Mouse (Mus musculus): ENCODE results near the gene Lef1.

Gene Lef1

DNA sequence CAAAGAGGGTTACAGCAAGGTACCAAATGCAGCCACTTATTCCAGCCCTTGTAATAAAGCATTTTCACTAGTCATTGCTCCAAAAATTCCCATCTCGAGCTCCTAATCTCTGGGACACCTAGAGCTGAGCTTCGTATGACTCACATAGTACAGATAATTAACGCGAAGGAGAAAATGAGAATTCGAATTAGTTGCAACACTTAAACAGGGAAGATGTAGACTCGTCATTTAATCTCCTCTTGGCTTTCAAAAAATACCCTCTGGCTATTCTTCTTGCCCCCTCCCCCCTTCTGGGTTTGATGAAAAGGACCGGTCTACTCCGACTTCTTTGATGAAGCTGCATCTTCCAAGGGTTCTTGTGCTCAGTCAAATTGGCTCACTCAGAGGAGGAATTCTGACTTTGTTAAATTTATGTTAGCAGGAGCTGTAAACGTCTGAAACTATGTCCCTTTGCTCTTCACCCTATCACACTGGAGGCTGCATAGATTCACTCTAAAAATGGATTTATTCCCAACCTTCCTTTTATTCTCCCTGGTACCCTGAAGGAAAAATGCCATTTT is 2.1 kb upstream of the Lef1 start:
- no peak for DNase-seq

DNA sequence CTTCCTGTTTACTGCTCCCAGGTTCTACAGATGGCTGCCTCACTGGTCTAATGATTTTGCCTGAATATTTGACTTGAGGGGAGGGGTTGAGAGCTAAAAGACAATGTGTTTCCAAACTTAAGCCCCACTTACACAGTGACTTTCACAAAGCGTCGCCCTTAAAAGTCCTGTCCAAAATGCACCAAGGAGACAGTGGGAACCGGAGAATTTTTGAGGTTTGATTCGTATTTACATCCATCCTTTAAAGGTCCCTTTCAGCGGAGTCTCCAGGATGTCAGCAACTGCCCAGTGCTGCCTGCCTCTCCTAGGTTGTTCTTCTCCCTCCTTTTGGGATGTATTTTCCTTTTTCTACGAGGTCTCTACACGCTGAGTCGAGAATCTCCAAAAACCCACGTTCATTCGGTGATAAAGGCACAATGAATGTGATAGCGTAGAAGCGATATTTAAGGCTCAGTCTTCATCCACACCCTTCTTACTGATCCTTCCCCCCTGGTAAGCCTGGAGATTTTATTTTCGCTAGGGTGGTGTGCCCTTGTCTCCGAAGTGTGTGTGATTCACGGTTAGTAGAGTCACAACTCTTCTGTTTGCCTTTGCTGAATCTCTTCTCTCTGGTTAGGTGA is 1.1 kb upstream of the Lef1 start:
- DNase-seq: no peak

DNA sequence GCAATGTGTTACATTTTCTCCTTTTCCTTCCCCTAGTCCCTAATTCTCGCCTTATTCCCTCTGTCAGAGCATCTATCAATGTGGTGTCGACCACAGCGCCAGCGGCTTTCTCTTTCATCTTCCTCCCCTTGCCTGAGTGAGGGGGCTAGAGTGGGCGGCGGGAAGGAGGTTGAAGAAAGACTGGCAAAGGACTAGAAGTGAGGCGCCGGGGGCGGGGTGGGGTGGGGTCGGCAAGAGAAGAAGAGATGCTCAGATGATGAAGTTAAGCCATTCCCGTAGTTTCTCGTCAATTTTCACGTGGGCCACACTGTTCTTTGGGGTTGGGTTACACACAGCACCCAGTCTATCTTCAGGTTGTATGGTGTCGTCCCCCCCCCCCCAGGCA is 593 bp upstream of the Lef1 start:
- no peak for DNase-seq

DNA sequence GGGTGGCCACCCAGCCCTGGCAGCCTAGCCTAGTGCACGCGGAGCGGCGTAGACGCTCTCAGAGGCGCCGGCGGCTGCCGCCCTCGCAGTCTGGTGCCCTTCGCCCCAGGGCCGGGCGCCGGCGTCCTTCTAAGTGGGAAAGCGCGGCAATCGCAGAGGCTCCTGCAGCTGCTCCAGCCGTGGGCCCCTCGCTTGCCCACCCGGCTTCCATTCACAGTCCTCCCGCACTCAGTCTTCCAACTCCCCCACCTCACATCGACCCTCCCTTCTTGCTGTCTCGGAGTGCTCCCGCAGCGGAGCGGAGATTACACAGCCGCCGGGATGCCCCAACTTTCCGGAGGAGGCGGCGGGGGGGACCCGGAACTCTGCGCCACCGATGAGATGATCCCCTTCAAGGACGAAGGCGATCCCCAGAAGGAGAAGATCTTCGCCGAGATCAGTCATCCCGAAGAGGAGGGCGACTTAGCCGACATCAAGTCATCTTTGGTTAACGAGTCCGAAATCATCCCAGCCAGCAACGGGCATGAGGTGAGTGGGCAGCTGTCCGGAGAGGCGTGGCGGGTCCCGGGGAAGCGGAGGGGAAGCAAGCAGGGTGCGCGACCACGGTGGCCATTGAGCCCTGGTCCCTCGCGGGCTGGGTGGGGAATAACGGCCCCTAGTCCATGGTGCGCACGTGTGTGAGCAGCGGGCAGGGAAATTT is 1.0 kb downstream of the Lef1 start:
- DNase-seq: no peak

DNA sequence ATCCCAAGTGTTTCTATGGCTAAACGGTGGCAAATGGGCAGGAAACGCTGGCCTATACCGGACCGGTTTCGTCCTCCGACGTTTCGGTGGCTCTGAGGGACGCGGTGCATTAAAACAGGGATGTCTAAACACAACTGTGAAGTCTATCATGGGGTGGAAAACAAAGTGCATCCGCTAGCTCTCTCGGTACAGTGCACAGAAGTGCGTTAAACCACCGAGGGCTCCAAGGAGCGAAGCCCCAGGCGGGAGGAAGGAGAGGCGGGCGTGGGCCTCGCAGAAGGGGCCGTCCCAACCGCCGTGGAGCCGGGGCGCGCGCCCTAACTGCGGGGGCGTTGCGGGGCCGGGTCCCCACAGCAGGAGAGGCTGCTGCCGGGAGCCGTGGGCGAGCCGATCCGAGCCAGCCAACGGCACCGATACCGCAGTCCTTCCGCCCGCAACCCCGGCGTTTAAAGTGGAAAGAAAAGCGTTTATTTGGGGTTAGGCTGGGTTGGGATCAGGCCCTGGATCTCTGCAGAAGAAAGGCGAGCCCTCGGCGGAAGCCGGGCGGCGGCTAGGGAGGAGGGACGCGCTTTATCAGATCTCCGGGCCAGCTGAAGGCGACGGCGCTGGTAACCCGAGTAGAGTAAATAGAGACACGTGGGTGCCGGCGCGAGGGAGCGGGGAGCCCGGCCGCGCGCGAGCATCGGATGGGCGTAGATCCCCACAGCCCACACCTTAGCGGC is 1.7 kb downstream of the Lef1 start:
- DNase-seq: no peak

DNA sequence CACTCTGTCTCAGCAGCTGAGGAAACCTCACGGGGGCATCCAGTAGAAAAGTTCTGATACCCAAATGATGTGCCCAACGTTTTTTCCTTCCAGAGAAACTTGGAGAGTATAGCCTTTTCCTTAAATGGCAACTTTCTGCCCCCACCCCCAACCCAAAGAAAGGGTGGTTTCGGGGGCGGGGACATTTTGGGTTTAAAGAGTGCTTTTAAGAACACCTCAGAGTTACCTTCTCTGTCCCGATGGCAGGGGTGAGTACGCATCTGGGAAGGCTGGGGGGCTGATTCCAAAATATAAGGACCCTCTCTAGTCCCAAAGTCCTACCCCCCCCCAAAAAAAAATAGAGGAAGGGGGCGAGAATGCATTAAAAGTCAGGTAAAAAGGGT is 2.3 kb downstream of the Lef1 start:
- DNase-seq: no peak

DNA sequence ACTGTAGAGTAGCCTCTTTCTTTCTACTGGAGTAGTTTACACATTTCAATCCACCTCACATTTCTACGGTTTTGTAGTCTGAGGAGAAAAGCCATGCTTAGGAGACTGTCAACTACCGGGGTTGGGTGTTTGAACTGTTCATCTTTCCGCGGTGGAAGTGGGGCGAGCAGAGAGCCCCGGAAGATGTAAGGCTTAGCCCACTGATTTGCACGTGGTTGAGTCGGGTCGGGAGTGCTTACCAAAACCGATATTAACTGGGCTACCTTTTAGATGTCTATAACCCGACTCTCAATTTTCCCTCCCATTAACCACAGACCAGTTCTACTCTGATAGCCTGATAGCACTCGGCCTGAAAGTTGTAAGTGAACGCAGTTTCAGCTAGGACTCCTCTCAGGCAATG is 2.8 kb downstream of the Lef1 start:
- no peak for DNase-seq

DNA sequence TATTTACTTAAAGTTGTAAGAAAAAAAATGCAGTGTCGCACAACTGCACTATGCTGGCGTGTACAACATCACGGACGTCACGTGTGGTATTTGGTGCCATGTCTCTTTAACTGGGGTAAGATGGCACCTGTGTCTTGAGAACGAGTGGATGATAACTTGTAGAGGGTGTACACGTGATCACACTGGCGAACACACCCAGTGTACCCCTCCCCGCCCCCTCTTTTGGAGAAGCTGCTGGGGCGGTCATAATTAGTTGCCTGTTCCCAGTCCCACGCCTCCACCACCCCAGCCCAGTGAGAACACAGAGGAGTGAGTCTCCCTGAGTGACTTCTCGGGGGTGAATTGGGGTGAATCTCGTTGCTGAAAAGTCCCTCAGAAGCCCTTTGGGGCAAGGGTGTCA is 5.8 kb downstream of the Lef1 start:
- no peak for DNase-seq

DNA sequence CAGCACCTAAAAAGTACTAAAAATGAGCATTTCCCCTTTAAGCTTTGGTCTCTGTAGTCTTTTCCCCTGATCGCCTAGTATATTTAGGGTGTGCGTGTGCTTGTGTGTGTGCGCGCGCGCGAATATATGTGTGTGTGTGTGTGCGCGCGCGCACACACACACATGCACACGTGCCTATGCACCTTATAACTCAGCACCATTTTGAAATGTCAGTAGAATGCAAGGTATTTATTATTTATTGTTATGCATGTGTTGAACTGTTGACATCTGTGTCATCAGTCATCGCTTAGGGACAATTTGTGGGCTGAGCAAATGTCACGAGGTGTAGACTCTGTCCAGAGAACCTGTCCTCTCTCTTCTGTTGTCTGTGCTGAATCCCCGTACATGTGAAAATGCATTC is 7.1 kb downstream of the Lef1 start:
- no peak for DNase-seq

DNA sequence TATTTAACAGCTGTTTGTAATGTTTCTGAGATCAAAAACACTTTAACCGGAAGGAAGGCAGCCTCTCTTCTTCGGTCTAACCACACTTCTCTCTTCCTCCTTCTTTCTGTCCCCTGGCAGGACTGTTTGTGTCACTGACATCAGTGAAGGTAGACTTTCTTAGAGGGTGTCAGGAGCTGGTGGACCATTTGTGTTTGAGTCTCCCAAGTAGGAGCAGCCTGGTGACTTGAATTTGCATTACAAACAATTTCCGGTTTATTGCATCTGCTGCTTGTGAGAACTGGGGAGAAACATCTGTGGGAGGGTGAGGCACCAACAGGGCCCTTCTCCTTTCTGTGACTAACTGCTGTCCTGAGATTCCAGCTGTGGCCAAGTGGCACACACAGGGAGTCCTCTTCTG is 7.6 kb downstream of the Lef1 start:
- DNase-seq: no peak

DNA sequence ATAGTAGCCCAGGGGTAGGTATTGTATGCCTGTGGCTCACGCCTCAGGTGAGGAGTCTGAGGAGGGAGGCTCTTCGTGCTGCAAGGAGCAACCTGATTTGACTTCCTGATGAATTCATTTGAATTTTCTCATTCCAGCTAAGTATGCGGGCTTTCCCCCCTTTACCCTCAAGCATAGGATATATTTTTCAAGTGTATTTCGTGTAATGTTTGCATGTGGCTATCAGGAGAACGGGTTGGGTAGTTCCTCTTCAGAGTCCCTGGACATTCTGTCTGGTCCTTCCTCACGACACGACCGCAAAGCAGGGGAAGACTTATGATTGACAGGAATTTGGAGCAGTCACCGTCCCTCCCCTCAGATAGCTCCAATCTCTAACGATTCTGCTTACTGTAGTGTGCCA is 9.2 kb downstream of the Lef1 start:
- DNase-seq: no peak

DNA sequence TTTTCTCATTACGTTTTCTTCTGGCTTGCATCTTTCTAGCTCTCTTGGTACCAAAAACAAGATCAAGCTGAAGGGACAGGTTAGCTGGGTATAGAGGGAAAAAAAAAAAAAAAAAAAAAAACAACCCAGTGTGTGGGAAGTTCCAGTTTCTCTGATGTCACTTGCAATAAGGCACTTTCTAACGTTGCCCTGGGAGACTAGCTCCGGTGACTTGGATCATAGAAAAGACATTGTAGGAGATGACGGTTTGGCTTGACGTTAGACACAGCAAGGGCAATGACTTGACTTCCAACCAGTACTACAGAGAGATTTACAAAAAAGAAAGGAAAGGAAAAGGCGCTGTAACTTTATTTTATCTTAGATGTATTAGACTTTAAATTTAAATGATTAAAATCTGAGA is 13.2 kb downstream of the Lef1 start:
- no peak for DNase-seq

DNA sequence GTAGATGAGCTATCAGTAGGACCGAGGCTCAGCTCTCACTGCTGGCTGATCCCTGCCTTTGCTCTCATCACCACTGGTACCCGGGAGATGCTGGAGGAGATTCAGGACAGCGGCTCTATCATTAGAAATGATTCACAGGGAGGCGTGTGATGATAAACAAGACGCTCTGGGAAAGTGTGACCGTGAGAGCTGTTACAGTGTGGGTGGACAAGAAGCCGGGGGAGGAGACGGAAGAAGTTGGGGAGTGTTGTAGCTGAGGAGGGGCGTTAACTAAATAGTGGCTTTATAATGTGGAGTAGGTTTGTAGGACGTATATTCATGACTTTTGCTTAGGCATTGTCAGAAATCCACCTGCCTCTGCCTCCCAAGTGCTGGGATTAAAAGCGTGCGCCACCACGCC is 15.6 kb downstream of the Lef1 start:
- DNase-seq: no peak

DNA sequence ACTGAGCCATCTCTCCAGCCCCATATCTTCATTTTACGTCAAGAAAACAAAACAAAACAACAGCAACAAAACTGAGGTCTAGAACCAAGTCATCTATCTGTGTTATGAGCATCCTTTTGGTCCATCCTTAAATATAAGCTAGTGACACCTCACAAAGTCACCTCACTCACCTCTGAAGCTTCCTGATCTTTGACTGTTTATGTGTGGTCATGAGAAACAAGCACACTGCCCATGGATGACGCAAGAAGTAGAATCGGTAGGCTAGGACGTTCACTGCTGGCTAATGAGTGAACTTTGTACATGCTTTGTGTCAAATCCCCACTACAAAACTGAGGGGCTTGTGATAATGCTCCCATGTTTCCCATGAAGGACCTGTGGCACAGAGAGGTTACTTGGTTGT is 16.2 kb downstream of the Lef1 start:
- DNase-seq: no peak

DNA sequence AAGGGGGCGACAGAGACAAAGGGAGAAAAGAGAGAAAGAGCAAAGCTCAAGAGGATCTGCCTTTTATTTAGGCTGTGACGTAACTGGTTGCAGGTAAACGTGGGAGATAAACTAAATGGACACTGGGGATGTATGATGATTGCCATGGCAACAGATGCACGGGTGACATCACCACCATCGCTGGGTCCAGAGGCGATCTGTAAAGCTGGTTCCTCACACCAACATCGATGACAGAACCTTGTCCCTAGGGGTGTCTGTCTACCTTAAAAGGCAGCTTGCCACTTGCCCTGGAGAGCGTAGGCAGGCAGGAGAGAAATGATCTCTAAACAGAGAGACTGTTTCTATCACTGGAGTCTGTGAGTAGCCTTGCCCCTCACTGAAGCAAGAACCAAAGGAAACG is 23.7 kb downstream of the Lef1 start:
- no peak for DNase-seq

DNA sequence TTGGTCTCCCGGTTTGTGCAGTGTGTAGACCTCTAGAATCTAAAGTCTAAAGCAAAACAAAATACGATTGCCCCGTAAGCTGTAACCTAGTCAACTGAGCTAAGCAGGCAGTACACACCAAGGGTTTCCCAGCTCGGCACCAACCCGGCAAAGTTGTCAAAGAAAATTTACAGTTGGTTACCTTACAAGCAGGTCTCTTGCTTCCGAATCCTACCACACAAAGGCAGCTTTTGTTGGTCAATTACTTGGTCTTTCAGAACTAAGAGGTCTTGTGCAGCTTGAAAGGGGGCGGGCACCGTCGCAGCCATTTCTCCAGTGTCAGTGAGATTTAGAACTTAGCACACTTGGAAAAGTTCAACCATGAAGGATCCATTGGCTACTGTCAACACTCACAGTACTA is 25.2 kb downstream of the Lef1 start:
- no peak for DNase-seq

DNA sequence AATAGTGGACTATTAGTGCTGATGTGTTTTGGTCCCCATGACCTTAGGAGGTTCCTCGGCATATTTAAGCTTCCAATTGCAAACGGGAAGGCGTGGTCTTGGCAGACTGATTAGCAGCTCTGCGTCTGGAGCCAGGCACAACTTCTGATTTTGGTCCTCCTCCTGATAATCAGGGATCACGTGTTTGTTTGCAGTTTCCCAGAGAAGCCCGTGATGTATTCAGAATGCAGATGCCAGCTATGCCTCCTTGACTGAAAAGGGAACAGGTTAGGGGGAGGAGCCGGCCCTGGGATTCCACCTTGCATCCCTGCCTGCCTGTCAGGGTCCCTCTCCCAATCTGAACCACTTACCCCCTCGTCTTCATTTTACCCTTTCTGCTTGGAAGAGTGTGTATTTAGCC is 26.2 kb downstream of the Lef1 start:
- no peak for DNase-seq

DNA sequence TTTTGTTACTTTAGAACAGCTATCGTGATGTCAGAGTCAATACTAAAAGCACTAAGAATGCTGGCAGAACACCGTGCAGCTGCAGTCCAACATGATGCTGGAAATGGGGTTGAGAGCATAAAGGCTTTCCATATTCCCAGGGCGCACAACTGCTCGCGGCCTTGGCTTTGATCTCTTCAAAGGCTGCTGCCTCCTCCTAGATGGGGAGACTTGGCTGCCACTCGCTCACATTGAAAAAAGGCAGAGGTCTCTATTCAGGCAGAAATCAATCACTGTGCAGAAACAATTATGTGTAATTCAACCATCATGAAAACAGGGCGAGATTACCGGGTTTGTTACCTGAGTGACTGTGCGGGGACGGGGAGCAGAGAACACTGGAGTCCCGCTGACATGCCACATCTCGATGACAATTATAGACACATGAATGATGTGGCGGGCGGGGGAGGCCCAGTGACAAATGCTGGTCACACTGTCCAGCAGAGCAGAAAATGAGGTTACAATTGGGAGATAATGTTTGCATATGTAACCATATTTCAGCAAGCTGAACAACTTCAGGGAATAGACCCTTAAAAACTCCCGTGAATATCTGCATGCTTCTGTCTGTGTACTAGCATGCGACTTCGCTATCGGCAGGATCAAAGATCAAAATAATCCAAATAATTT is 27.0 kb downstream of the Lef1 start:
- no peak for DNase-seq

DNA sequence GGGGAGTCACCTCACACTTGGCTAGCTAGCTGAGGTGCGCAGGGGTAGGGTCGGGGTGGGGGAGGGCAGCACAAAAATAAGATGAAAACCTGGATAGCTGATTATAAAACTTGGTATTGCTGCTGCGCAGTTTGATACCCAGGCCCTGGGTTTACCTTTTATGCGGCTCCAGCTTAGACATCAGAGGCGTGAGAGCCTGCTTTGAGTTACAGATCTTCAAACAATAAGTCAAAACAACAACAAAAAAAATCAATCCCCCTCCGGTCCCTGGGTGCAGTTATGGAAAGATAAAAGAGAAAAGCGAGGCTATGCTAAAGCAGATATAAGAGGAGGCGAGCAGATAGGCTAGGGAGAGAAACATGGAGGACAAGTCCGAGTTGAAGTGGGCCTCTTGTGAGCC is 28.0 kb downstream of the Lef1 start:
- DNase-seq: no peak

DNA sequence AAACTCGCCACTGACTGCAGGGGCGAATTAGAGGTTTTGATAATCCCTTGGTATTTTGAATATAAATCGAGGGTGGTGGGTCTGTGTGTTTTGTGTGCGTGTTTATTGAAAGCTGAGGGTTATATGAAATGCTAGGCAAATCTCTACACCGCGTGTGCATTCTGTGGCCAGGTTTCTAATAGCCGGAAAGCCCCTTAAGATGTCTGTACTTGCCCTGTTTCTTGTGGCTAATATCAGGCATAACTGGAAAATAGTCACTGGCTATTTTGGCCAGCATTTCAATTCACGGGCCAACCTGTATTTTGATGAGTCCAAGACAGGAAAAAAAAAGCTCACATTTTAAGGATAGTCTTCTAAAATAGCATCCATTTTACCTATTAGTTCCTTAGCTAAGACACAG is 28.5 kb downstream of the Lef1 start:
- DNase-seq: no peak

DNA sequence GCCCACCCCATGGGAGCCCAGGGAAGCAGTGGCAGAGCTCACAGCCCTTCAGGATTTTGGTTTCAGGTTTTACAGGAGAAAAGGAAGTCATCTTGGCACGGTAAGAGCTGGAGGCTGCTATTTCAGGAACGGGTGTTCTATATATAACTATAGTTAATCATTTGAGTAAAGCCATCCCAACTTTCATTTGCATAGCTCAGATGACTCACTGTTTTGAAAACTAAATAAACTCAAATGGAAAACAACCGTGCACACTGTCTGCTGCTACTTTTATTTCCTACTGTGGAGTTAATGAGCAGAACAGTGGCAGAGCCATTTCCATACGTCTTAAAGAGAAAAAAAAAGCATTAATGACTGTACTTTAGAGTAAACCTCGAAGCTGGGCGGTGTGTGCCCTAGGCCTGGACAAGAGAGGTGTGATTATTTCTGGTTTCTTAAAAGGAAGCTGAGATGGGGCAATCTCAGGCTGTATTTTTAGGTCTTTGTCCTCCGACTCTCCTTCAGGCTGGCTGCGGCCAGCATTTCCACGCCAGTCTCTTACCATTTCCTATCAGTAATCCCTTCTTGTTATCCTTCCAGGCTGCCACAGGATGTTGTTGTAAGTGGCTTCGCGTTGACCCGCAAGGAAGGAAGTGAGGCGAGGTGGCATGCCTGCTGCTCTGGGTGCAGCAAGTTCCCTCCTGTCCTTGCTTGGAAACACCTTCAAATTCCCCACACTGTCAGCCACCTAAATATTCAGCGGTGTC is 29.2 kb downstream of the Lef1 start:
- DNase-seq: no peak

DNA sequence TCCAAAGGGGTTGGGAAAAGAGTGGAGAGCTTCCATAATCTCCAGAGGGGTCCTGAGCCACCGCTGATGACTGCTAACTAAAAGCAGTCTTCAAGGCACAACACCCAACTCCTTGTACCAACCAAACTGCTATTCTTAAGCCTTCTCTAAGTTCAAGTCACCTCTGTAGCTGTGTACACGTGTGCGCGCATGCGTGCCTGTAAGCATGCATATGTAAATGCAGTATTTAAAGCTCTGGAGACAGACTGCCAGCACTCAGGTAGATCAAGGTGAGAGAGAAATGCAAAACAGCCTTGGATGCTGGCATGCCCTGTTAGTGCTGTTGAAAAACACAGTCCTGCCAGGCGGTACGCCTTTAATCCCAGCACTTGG is 29.8 kb downstream of the Lef1 start:
- DNase-seq: no peak

DNA sequence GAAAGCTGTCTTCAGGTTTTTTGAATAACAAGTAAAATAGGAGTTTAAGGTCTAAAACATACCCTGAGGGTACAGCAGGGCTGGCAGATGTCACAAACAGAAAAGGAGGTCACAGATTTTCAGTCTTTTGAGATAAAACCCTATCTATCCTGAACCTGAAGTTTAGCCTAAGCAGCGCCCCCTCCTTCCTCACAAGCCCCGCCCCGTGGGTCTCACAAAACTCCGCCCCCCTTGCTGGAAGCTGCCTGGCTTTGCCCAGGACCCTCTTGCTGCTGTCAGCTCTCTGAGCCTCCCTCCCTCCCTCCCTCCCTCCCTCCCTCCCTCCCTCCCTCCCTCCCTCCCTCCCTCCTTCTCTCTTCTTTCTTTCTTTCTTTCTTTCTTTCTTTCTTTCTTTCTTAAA is 31.3 kb downstream of the Lef1 start:
- DNase-seq: no peak

Data from cerebellum, adult 11 months (tissue).